Mouse (Mus musculus): ENCODE results near the gene T2. TPM values are rescaled to one million over a fixed set of nuclear protein-coding genes. Genes with fewer than 3 reads are reported as not detected.
"Not testable (repeated sequence)": the region's sequence is repeated elsewhere in the genome, so short reads cannot be mapped to it uniquely, and the experiment has no call there.

The T2 gene
- polyA plus RNA-seq, 1 experiment = 0.81 TPM

DNA sequence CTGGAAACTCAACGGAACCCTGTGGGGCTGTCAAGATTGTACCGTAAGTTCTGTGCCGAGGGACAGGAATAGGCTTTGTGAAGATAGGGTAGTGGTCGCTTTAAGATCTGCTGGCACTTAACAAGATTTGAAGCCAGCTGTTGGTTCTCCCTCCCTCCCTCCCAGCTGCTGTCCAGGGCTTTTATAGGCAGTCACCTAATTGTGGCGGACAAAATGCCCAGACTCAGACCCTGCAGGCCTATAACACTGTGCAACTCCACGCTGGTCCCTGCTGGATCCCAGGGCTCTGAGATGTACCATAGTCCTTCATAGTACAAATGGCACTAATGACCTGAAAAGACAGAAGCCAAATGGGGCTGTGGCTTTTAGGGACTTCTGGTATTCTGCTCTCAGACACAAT, 50.5 kb downstream of the T2 start:
- H3K4me1 ChIP-seq (ENCODE audit: control insufficient read depth, insufficient read depth, low read length) = no peaks in the 10 kb centered on the region
- TF ChIP-seq POLR2A (IDR thresholded peaks at IDR 0.05; ENCODE audit: insufficient read depth, low read length) = no peak
- TF ChIP-seq EP300 (IDR thresholded peaks at IDR 0.05; ENCODE audit: insufficient read depth, low read depth, low read length) = no peak
- TF ChIP-seq CTCF (IDR thresholded peaks at IDR 0.05; ENCODE audit: low read depth, low read length) = no peak
- H3K9ac ChIP-seq (ENCODE audit: low read depth, poor library complexity, severe bottlenecking) = no peak overlapping the region
- H3K27ac ChIP-seq (ENCODE audit: insufficient read depth, low read length) = no peak overlapping the region
- H3K9me3 ChIP-seq (replicated peaks; ENCODE audit: control insufficient read depth, insufficient read depth, low read length, poor library complexity, severe bottlenecking) = peaks cover 3% of the 10 kb centered on the region; the same call in 1 of the 2 replicates
- H3K4me3 ChIP-seq (ENCODE audit: low read depth, low read length) = no peak overlapping the region
- H3K27me3 ChIP-seq (ENCODE audit: control insufficient read depth, insufficient read depth, low read length, poor library complexity, severe bottlenecking) = no peaks in the 10 kb centered on the region
- H3K36me3 ChIP-seq (ENCODE audit: control insufficient read depth, insufficient read depth, low read length, poor library complexity, severe bottlenecking) = no peaks in the 10 kb centered on the region

DNA sequence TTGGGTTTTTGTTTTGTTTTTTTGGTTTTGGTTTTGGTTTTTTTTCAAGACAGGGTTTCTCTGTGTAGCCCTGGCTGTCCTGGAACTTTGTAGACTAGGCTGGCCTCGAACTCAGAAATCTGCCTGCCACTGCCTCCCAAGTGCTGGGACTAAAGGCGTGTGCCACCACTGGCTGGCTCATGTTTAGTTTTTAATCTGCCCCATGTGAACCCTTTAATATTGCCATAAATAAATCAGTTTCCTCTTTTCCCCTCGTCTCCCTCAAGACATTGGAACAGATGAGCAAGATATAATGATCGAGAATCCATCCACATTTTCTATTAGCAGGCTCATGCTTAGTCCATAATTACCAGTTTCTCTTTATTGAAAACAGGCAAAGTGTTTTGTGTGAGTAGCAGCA, 52.2 kb downstream of the T2 start:
- H3K9ac ChIP-seq (ENCODE audit: low read depth, poor library complexity, severe bottlenecking); H3K27ac ChIP-seq (ENCODE audit: insufficient read depth, low read length); H3K4me3 ChIP-seq (ENCODE audit: low read depth, low read length); H3K4me1 ChIP-seq (ENCODE audit: control insufficient read depth, insufficient read depth, low read length); H3K27me3 ChIP-seq (ENCODE audit: control insufficient read depth, insufficient read depth, low read length, poor library complexity, severe bottlenecking); H3K36me3 ChIP-seq (ENCODE audit: control insufficient read depth, insufficient read depth, low read length, poor library complexity, severe bottlenecking); H3K9me3 ChIP-seq (replicated peaks; ENCODE audit: control insufficient read depth, insufficient read depth, low read length, poor library complexity, severe bottlenecking): not testable (repeated sequence)

DNA sequence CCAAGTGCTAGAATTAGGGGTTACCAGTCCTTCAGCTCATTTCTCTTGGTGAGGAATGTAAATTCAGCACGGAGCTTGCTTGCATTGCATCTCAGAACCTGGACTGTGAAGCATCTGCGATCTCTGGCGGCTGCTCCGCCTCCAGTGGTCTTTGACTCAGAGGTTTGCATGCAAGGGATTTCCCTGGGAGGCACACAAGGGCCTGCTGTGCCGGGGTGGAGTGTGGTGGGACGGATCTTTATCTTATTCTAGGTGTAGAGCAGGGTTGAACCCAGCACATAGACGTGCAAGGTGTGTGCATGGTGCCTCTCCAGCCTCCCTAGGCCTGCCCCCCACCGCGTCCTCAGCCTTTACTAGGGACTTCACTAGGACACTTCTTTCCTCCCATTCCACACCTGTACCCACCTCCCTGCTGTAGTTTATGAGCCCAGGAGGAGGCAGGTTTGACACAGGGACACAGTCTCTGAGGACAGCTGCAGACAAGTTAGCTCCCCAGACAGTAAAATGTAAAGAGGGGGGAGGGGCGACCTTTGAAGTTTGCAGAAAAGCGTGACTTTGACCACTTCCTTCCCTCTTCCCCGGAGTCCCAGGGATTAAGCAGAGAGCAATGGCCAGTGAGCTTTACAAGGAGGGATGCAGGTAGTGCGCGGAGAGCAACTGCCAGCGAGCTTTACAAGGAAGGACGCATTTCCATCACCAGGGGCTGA, 53.0 kb downstream of the T2 start:
- no peaks in the 10 kb centered on the region for H3K4me1 ChIP-seq (ENCODE audit: control insufficient read depth, insufficient read depth, low read length)
- peak overlapping the region; percentile 10 for H3K27ac ChIP-seq (ENCODE audit: insufficient read depth, low read length)
- H3K9ac ChIP-seq (ENCODE audit: low read depth, poor library complexity, severe bottlenecking) = peak overlapping the region; percentile 4; the same call in 1 of the 2 replicates
- H3K9me3 ChIP-seq (replicated peaks; ENCODE audit: control insufficient read depth, insufficient read depth, low read length, poor library complexity, severe bottlenecking) = peaks cover 3% of the 10 kb centered on the region; the same call in 1 of the 2 replicates
- no peaks in the 10 kb centered on the region for H3K27me3 ChIP-seq (ENCODE audit: control insufficient read depth, insufficient read depth, low read length, poor library complexity, severe bottlenecking)
- H3K36me3 ChIP-seq (ENCODE audit: control insufficient read depth, insufficient read depth, low read length, poor library complexity, severe bottlenecking) = no peaks in the 10 kb centered on the region
- H3K4me3 ChIP-seq (ENCODE audit: low read depth, low read length) = no peak overlapping the region
- TF ChIP-seq EP300 (IDR thresholded peaks at IDR 0.05; ENCODE audit: insufficient read depth, low read depth, low read length) = no peak
- no peak for TF ChIP-seq CTCF (IDR thresholded peaks at IDR 0.05; ENCODE audit: low read depth, low read length)
- TF ChIP-seq POLR2A (IDR thresholded peaks at IDR 0.05; ENCODE audit: insufficient read depth, low read length) = no peak

DNA sequence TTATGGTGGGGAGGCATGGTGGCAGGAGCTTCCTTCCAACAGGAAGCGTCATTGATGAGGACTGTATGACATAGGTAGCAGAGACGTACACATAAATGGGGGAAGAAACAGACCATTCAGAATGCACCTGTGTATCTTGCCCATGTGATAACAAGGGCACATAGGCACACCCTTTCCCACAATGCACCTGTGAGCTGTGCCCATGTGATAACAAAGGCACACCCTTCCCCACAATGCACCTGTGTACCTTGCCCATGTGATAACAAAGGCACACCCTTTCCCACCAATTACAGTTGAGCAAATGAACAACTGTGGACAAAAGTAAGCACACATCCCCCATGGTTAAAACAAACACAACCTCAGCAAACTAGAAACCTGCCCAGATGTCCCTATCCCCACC, 54.5 kb downstream of the T2 start:
- Histone ChIP-seq H3K27me3 (ENCODE audit: control insufficient read depth, insufficient read depth, low read length, poor library complexity, severe bottlenecking) (no peaks in the 10 kb centered on the region), H3K27ac (ENCODE audit: insufficient read depth, low read length) (no peak overlapping the region), H3K9ac (ENCODE audit: low read depth, poor library complexity, severe bottlenecking) (no peak overlapping the region), H3K4me1 (ENCODE audit: control insufficient read depth, insufficient read depth, low read length) (peaks cover 4% of the 10 kb centered on the region), H3K9me3 (replicated peaks; ENCODE audit: control insufficient read depth, insufficient read depth, low read length, poor library complexity, severe bottlenecking) (peaks cover 3% of the 10 kb centered on the region; the same call in 1 of the 2 replicates), H3K36me3 (ENCODE audit: control insufficient read depth, insufficient read depth, low read length, poor library complexity, severe bottlenecking) (no peaks in the 10 kb centered on the region), H3K4me3 (ENCODE audit: low read depth, low read length) (no peak overlapping the region)
- no peak for TF ChIP-seq POLR2A (IDR thresholded peaks at IDR 0.05; ENCODE audit: insufficient read depth, low read length)
- no peak for TF ChIP-seq EP300 (IDR thresholded peaks at IDR 0.05; ENCODE audit: insufficient read depth, low read depth, low read length)
- no peak for TF ChIP-seq CTCF (IDR thresholded peaks at IDR 0.05; ENCODE audit: low read depth, low read length)

DNA sequence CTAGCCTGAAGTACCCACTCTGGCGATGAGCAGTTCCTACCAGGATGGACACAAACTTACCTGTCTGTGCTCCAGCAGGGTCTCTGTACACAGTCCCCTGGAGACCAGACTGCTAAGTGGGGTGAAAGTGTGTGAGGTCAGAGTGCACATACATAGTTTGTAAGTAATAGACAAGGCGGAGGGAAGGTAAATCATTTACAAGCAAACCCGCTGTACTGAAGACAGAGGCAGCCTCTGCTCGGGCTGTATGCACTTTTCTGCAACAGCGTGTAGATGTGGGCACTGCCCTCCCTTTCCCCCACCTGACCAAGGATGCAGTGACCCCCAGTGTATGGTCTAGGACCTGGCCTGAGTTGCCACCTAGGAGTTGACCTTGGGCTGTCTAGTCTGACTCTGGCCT, 57.9 kb downstream of the T2 start:
- Histone ChIP-seq H3K4me3 (ENCODE audit: low read depth, low read length) (no peak overlapping the region), H3K9ac (ENCODE audit: low read depth, poor library complexity, severe bottlenecking) (no peak overlapping the region), H3K9me3 (replicated peaks; ENCODE audit: control insufficient read depth, insufficient read depth, low read length, poor library complexity, severe bottlenecking) (no peaks in the 10 kb centered on the region), H3K36me3 (ENCODE audit: control insufficient read depth, insufficient read depth, low read length, poor library complexity, severe bottlenecking) (no peaks in the 10 kb centered on the region), H3K4me1 (ENCODE audit: control insufficient read depth, insufficient read depth, low read length) (peaks cover 7% of the 10 kb centered on the region), H3K27me3 (ENCODE audit: control insufficient read depth, insufficient read depth, low read length, poor library complexity, severe bottlenecking) (no peaks in the 10 kb centered on the region), H3K27ac (ENCODE audit: insufficient read depth, low read length) (no peak overlapping the region)
- TF ChIP-seq EP300 (IDR thresholded peaks at IDR 0.05; ENCODE audit: insufficient read depth, low read depth, low read length) (no peak), CTCF (IDR thresholded peaks at IDR 0.05; ENCODE audit: low read depth, low read length) (no peak), POLR2A (IDR thresholded peaks at IDR 0.05; ENCODE audit: insufficient read depth, low read length) (no peak)

DNA sequence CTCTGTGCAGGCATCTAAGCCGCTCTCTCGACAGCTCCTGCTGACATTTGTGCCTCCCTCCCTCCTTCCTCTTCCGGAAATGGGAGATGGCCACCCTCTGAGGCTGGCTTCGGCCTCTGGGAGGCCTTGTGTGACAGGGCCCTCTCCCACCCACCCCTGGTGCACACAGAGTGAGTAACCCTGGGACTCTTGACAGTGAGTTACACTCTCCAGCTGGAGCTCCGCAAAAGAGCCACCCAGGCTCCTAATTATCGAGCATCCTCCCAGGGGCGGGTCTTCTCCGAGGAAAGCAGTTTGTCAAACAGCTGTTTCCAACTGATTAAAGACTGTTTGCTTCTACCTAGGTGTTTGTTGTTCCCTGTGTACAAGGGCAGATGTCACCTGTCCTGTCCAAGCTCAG, 59.7 kb downstream of the T2 start:
- Histone ChIP-seq H3K9me3 (replicated peaks; ENCODE audit: control insufficient read depth, insufficient read depth, low read length, poor library complexity, severe bottlenecking) (no peaks in the 10 kb centered on the region), H3K36me3 (ENCODE audit: control insufficient read depth, insufficient read depth, low read length, poor library complexity, severe bottlenecking) (no peaks in the 10 kb centered on the region), H3K4me3 (ENCODE audit: low read depth, low read length) (no peak overlapping the region), H3K27ac (ENCODE audit: insufficient read depth, low read length) (no peak overlapping the region), H3K9ac (ENCODE audit: low read depth, poor library complexity, severe bottlenecking) (no peak overlapping the region), H3K27me3 (ENCODE audit: control insufficient read depth, insufficient read depth, low read length, poor library complexity, severe bottlenecking) (no peaks in the 10 kb centered on the region), H3K4me1 (ENCODE audit: control insufficient read depth, insufficient read depth, low read length) (peaks cover 7% of the 10 kb centered on the region)
- TF ChIP-seq CTCF (IDR thresholded peaks at IDR 0.05; ENCODE audit: low read depth, low read length) = no peak
- TF ChIP-seq EP300 (IDR thresholded peaks at IDR 0.05; ENCODE audit: insufficient read depth, low read depth, low read length) = no peak
- no peak for TF ChIP-seq POLR2A (IDR thresholded peaks at IDR 0.05; ENCODE audit: insufficient read depth, low read length)

Data from ES-Bruce4 (cell line).